In genomic region chr1:106796542-106796924, GRCm38 (mm10) we compare ENCODE assay signal across 8 mouse cellular contexts. TPM values are rescaled to one million over a fixed set of nuclear protein-coding genes. Genes with fewer than 3 reads are reported as not detected.
DNase-seq lines count a peak whose midpoint lies in the region; ATAC-seq and TF ChIP-seq lines count a peak whose summit lies in the region.

Gene Vps4b (minus strand): TSS chr1:106796728.

- no peak for TF ChIP-seq CTCF in ES-Bruce4 (IDR thresholded peaks at IDR 0.05; ENCODE audit: low read depth, low read length)
- no peak for TF ChIP-seq CTCF in liver, postnatal 0 days (IDR thresholded peaks at IDR 0.05; ENCODE audit: low read depth)

- peak; percentile 100 for ATAC-seq in cerebellum, adult (ENCODE audit: insufficient number of reproducible peaks, low FRiP score, low TSS enrichment)
- ATAC-seq in forebrain, embryonic 13.5 days = peak; percentile 99
- peak; percentile 99 for ATAC-seq in liver, postnatal 0 days
- ATAC-seq in neural tube, embryonic 14.5 days (ENCODE audit: low read depth) = peak; percentile 100

- H3K4me3 ChIP-seq in ES-Bruce4 (ENCODE audit: low read depth, low read length) = peak within 1 kb of the TSS; percentile 99
- H3K4me3 ChIP-seq in forebrain, embryonic 13.5 days = peak within 1 kb of the TSS; percentile 94
- peak within 1 kb of the TSS; percentile 93 for H3K4me3 ChIP-seq in liver, postnatal 0 days (ENCODE audit: low read depth, low read length)
- H3K4me3 ChIP-seq in neural tube, embryonic 14.5 days (ENCODE audit: low read depth, low read length) = peak within 1 kb of the TSS; percentile 89

- under 1% methylated on average over 23 of the region's 23 CpGs for WGBS in forebrain, embryonic 13.5 days
- WGBS in large intestine, adult 2 months = 0% methylated on average over 23 of the region's 23 CpGs
- under 1% methylated on average over 23 of the region's 23 CpGs for WGBS in liver, postnatal 0 days (ENCODE audit: insufficient replicate concordance)
- WGBS in neural tube, embryonic 14.5 days = under 1% methylated on average over 23 of the region's 23 CpGs

- intact Hi-C loops in heart, postnatal 10 days (cut with DNase I) = loop anchor here (10.0 kb wide), 1 partner anchor 722 kb away; no protein-coding TSS in a partner anchor

- peak; percentile 60 for TF ChIP-seq POLR2A in ES-Bruce4 (IDR thresholded peaks at IDR 0.05; ENCODE audit: insufficient read depth, low read length)

- peak within 1 kb of the TSS; percentile 74 for H3K4me2 ChIP-seq in forebrain, embryonic 13.5 days
- H3K4me2 ChIP-seq in liver, postnatal 0 days (ENCODE audit: low read depth, low read length) = peak within 1 kb of the TSS; percentile 81
- H3K4me2 ChIP-seq in neural tube, embryonic 14.5 days (ENCODE audit: low read depth, low read length) = peak within 1 kb of the TSS; percentile 73

- peaks cover 4% of the 10 kb centered on the region; the same call in 1 of the 2 replicates for H3K36me3 ChIP-seq in ES-Bruce4 (ENCODE audit: control insufficient read depth, insufficient read depth, low read length, poor library complexity, severe bottlenecking)
- no peaks in the 10 kb centered on the region for H3K36me3 ChIP-seq in forebrain, embryonic 13.5 days (ENCODE audit: poor library complexity, severe bottlenecking)
- no peaks in the 10 kb centered on the region for H3K36me3 ChIP-seq in liver, postnatal 0 days (replicated peaks; ENCODE audit: insufficient read depth, low read length)
- H3K36me3 ChIP-seq in neural tube, embryonic 14.5 days (ENCODE audit: control insufficient read depth, insufficient read depth, low read length) = no peaks in the 10 kb centered on the region

- H3K9ac ChIP-seq in ES-Bruce4 (ENCODE audit: low read depth, poor library complexity, severe bottlenecking) = peak within 1 kb of the TSS; percentile 97
- H3K9ac ChIP-seq in forebrain, embryonic 13.5 days = peak within 1 kb of the TSS; percentile 99
- peak within 1 kb of the TSS; percentile 97 for H3K9ac ChIP-seq in liver, postnatal 0 days (replicated peaks)
- H3K9ac ChIP-seq in neural tube, embryonic 14.5 days (replicated peaks; ENCODE audit: low read depth, low read length) = peak within 1 kb of the TSS; percentile 97

- TF ChIP-seq EP300 in ES-Bruce4 (IDR thresholded peaks at IDR 0.05; ENCODE audit: insufficient read depth, low read depth, low read length) = no peak
- peak; percentile 82 for TF ChIP-seq EP300 in liver, postnatal 0 days (IDR thresholded peaks at IDR 0.05; ENCODE audit: low read depth)

- DNase-seq in heart, postnatal 10 days = peak; percentile 96
- peak; percentile 94 for DNase-seq in large intestine, adult 2 months (ENCODE audit: low read depth, low spot score)
- peak; percentile 93 for DNase-seq in liver, postnatal 0 days
- peak; percentile 90 for DNase-seq in testis, postnatal 10 days (ENCODE audit: low spot score)

- peak within 1 kb of the TSS; percentile 66 for H3K27ac ChIP-seq in ES-Bruce4 (ENCODE audit: insufficient read depth, low read length)
- H3K27ac ChIP-seq in forebrain, embryonic 13.5 days = peak within 1 kb of the TSS; percentile 87
- H3K27ac ChIP-seq in liver, postnatal 0 days (ENCODE audit: low read depth) = peak within 1 kb of the TSS; percentile 94
- H3K27ac ChIP-seq in neural tube, embryonic 14.5 days (ENCODE audit: low read depth, low read length) = peak within 1 kb of the TSS; percentile 87

- H3K27me3 ChIP-seq in ES-Bruce4 (ENCODE audit: control insufficient read depth, insufficient read depth, low read length, poor library complexity, severe bottlenecking) = no peaks in the 10 kb centered on the region
- H3K27me3 ChIP-seq in forebrain, embryonic 13.5 days = no peaks in the 10 kb centered on the region
- H3K27me3 ChIP-seq in liver, postnatal 0 days (ENCODE audit: insufficient read depth, low read length) = no peaks in the 10 kb centered on the region
- 0 out of 2 replicates have a peak, but pooled peaks cover 2% of the 10 kb centered on the region for H3K27me3 ChIP-seq in neural tube, embryonic 14.5 days (ENCODE audit: control insufficient read depth, insufficient read depth, low read length)

- no peaks in the 10 kb centered on the region for H3K9me3 ChIP-seq in ES-Bruce4 (replicated peaks; ENCODE audit: control insufficient read depth, insufficient read depth, low read length, poor library complexity, severe bottlenecking)
- H3K9me3 ChIP-seq in forebrain, embryonic 13.5 days (replicated peaks) = no peaks in the 10 kb centered on the region
- H3K9me3 ChIP-seq in liver, postnatal 0 days (ENCODE audit: low read length) = no peaks in the 10 kb centered on the region
- no peaks in the 10 kb centered on the region for H3K9me3 ChIP-seq in neural tube, embryonic 14.5 days (ENCODE audit: control insufficient read depth, low read length)

- H3K4me1 ChIP-seq in ES-Bruce4 (ENCODE audit: control insufficient read depth, insufficient read depth, low read length) = peaks cover 5% of the 10 kb centered on the region
- peaks cover 27% of the 10 kb centered on the region for H3K4me1 ChIP-seq in forebrain, embryonic 13.5 days
- 0 out of 2 replicates have a peak, but pooled peaks cover 4% of the 10 kb centered on the region for H3K4me1 ChIP-seq in liver, postnatal 0 days (ENCODE audit: insufficient read depth)
- H3K4me1 ChIP-seq in neural tube, embryonic 14.5 days (ENCODE audit: control insufficient read depth, insufficient read depth, low read length) = peaks cover 18% of the 10 kb centered on the region

RNA-seq across cellular contexts. Expression of gene Vps4b, which starts in this region (rescaled TPM):
- 110 and 121 TPM in 2 replicates for polyA plus RNA-seq in ES-Bruce4 (2011; ENCODE audit: insufficient read depth, insufficient read length, low read depth, missing spikeins)
- 51.6 and 55.2 TPM in 2 replicates for polyA plus RNA-seq in forebrain, embryonic 13.5 days (2015; fragmentation: Nextera tagmentation; extraction: Ambion mirVana)
- total RNA-seq in heart, postnatal 10 days (2021) = 10 to 100 TPM; 48.5 to 57.3 TPM
- polyA plus RNA-seq in large intestine, adult 2 months (2012; rRNA removed) = 15.5 and 20.9 TPM in 2 replicates
- polyA plus RNA-seq in liver, postnatal 0 days (2015; fragmentation: Nextera tagmentation; extraction: Ambion mirVana) = 20.2 and 22.7 TPM in 2 replicates
- polyA plus RNA-seq in neural tube, embryonic 14.5 days (2014; fragmentation: Nextera tagmentation; extraction: Ambion mirVana) = 32.8 and 45.9 TPM in 2 replicates

Comparison
In these comparisons a context has a peak if more than half of its experiments do, and no peak if none do; other contexts are left out.
1. Peak in every context shown above with its lines: DNase-seq, ATAC-seq, H3K4me3 ChIP-seq and H3K27ac ChIP-seq.